Mouse (Mus musculus) brain, adult 2 months (tissue): ENCODE data around the gene Srrd.
A peak's percentile ranks its signal among the peaks of the same experiment; 100 is the strongest.

ENCODE experiments used
- DNase-seq: peaks from one replicate; pipeline ENCODE4 v3.0.0; 2011; ENCODE audit warnings: low read depth, low spot score

Srrd gene

GRCm38 (mm10) chr5:112356322-112356721 lies 13.5 kb upstream of the Srrd start:
- DNase-seq: no peak

GRCm38 (mm10) chr5:112355910-112356309 lies 13.1 kb upstream of the Srrd start, which contains the start of gene Gm6583:
Gene Gm6583 (minus strand): TSS chr5:112356033.
- DNase-seq: no peak

- peak; percentile 46 for DNase-seq
Observed at GRCm38 (mm10) chr5:112355493-112355892, 12.7 kb upstream of the Srrd start.

GRCm38 (mm10) chr5:112349169-112349568 lies 6.3 kb upstream of the Srrd start:
- DNase-seq: no peak

GRCm38 (mm10) chr5:112346211-112346965 lies 3.5 kb upstream of the Srrd start:
- DNase-seq: no peak

- DNase-seq: peak; percentile 87
Observed at GRCm38 (mm10) chr5:112344092-112344960, 1.5 kb upstream of the Srrd start.

GRCm38 (mm10) chr5:112343205-112343595 lies 360 bp upstream of the Srrd start:
- no peak for DNase-seq

GRCm38 (mm10) chr5:112339215-112339614 lies 3.6 kb downstream of the Srrd start:
- DNase-seq: no peak

- DNase-seq: no peak
Observed at GRCm38 (mm10) chr5:112337004-112337403, 5.8 kb downstream of the Srrd start.

GRCm38 (mm10) chr5:112335473-112335872 lies 7.4 kb downstream of the Srrd start:
- DNase-seq: peak; percentile 70

GRCm38 (mm10) chr5:112329805-112330564 lies 12.9 kb downstream of the Srrd start:
- no peak for DNase-seq

- DNase-seq: no peak
Observed at GRCm38 (mm10) chr5:112327854-112328253, 15.0 kb downstream of the Srrd start.

- no peak for DNase-seq
Observed at GRCm38 (mm10) chr5:112326446-112327009, 16.3 kb downstream of the Srrd start.

GRCm38 (mm10) chr5:112325546-112326445 lies 17.0 kb downstream of the Srrd start, which contains the start of gene Tfip11:
Gene Tfip11 (plus strand): TSS chr5:112326358.
- DNase-seq: peak; percentile 98

GRCm38 (mm10) chr5:112324637-112325545 lies 17.9 kb downstream of the Srrd start:
- DNase-seq: peak; percentile 41

GRCm38 (mm10) chr5:112323246-112323645 lies 19.6 kb downstream of the Srrd start:
- DNase-seq: no peak

- DNase-seq: no peak
Observed at GRCm38 (mm10) chr5:112321376-112321775, 21.5 kb downstream of the Srrd start.

- DNase-seq: peak; percentile 97
Observed at GRCm38 (mm10) chr5:112320936-112321335, 21.9 kb downstream of the Srrd start.

- DNase-seq: no peak
Observed at GRCm38 (mm10) chr5:112320379-112320778, 22.5 kb downstream of the Srrd start.
